Mouse (Mus musculus): ENCODE data around the gene Ulk4.

GRCm38 (mm10) chr9:121239571-121239970, 37.4 kb downstream of the Ulk4 start:
- TF ChIP-seq CTCF (IDR thresholded peaks at IDR 0.05; ENCODE audit: borderline replicate concordance, insufficient read depth, low read length) = no peak
- no peak for TF ChIP-seq POLR2A (IDR thresholded peaks at IDR 0.05; ENCODE audit: low read depth, low read length)
